Mouse (Mus musculus): Measurements from ENCODE around the gene Far1. TPM values are rescaled to one million over a fixed set of nuclear protein-coding genes. Genes with fewer than 3 reads are reported as not detected.

The Far1 gene
- polyA plus RNA-seq, 1 experiment from 2014 or later = 44.1 TPM

DNA sequence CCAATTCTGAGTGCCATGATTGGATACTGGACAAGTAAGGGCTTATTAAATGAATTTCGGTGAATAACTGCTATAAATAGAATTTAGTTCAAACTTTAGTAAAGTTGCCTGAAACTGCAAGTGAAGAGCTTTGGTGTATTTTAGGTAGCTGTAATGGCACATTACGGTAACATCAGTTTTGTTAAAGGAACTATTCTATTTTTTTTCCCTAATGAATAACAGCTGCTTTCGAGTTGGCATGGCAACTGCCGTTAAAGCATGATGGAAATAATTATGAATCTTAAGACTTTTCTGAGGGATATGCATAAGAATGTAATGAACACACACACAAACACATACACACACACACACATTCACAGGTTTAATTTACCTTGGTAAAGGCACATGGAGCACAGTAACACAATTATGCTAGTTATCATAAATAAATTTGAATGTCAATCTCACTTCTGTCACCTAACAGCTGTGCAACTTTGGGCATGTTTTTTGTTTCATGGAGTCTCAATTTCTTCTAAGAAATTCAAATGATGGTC is 8.1 kb upstream of the Far1 start:
- WGBS = 83% methylated on average over 4 of the region's 4 CpGs
- Histone ChIP-seq H3K4me3 (ENCODE audit: low read length) (no peak overlapping the region), H3K9ac (ENCODE audit: low read depth, low read length) (no peak overlapping the region), H3K36me3 (ENCODE audit: control insufficient read depth, insufficient read depth, low read length) (no peaks in the 10 kb centered on the region), H3K4me2 (ENCODE audit: low read depth, low read length) (no peak overlapping the region), H3K27ac (ENCODE audit: low read length) (no peak overlapping the region), H3K9me3 (ENCODE audit: control insufficient read depth, low read length) (no peaks in the 10 kb centered on the region), H3K4me1 (ENCODE audit: control insufficient read depth, insufficient read depth, low read length) (no peaks in the 10 kb centered on the region; the same call in 1 of the 2 replicates), H3K27me3 (replicated peaks; ENCODE audit: control insufficient read depth, insufficient read depth, low read length) (no peaks in the 10 kb centered on the region)
- no peak for ATAC-seq

DNA sequence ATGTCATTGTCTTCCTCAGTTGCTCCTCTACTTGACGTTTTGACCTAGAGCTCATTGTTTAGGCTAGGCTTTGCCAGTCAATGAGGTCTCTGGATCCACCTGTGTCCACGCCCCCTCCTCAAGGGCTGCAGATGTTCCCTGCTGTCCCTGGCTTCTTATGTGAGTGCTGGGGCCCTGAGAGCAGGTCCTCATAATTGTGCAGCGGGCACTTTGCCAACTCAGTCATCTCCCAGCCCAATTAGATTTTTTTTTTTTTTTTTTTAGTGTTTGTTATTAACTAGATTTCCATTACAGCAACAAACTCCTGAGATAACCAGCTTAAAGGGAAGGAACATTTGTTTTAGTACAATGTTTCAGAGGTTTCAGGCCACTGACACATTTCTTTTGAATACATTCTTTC is 5.8 kb upstream of the Far1 start:
- 43% methylated on average over 3 of the region's 3 CpGs for WGBS
- no peak overlapping the region for H3K4me2 ChIP-seq (ENCODE audit: low read depth, low read length)
- no peak overlapping the region for H3K27ac ChIP-seq (ENCODE audit: low read length)
- no peaks in the 10 kb centered on the region for H3K9me3 ChIP-seq (ENCODE audit: control insufficient read depth, low read length)
- H3K36me3 ChIP-seq (ENCODE audit: control insufficient read depth, insufficient read depth, low read length) = no peaks in the 10 kb centered on the region
- no peaks in the 10 kb centered on the region for H3K27me3 ChIP-seq (replicated peaks; ENCODE audit: control insufficient read depth, insufficient read depth, low read length)
- H3K9ac ChIP-seq (ENCODE audit: low read depth, low read length) = no peak overlapping the region
- H3K4me3 ChIP-seq (ENCODE audit: low read length) = no peak overlapping the region
- peaks cover 4% of the 10 kb centered on the region for H3K4me1 ChIP-seq (ENCODE audit: control insufficient read depth, insufficient read depth, low read length)
- ATAC-seq = no peak

GRCm38 (mm10) chr7:113511396-113511795 is 2.2 kb upstream of the Far1 start:
- 80% methylated on average over 3 of the region's 3 CpGs for WGBS
- Histone ChIP-seq H3K4me2 (ENCODE audit: low read depth, low read length) (no peak overlapping the region), H3K4me3 (ENCODE audit: low read length) (no peak overlapping the region), H3K9me3 (ENCODE audit: control insufficient read depth, low read length) (no peaks in the 10 kb centered on the region), H3K27ac (ENCODE audit: low read length) (no peak overlapping the region), H3K27me3 (replicated peaks; ENCODE audit: control insufficient read depth, insufficient read depth, low read length) (no peaks in the 10 kb centered on the region), H3K4me1 (ENCODE audit: control insufficient read depth, insufficient read depth, low read length) (peaks cover 13% of the 10 kb centered on the region), H3K9ac (ENCODE audit: low read depth, low read length) (no peak overlapping the region), H3K36me3 (ENCODE audit: control insufficient read depth, insufficient read depth, low read length) (no peaks in the 10 kb centered on the region)
- no peak for ATAC-seq

GRCm38 (mm10) chr7:113512527-113513285 is 928 bp upstream of the Far1 start:
- Histone ChIP-seq H3K4me2 (ENCODE audit: low read depth, low read length) (peak overlapping the region; percentile 96), H3K27me3 (replicated peaks; ENCODE audit: control insufficient read depth, insufficient read depth, low read length) (no peaks in the 10 kb centered on the region), H3K27ac (ENCODE audit: low read length) (peak overlapping the region; percentile 70), H3K9ac (ENCODE audit: low read depth, low read length) (peak overlapping the region; percentile 82), H3K4me3 (ENCODE audit: low read length) (peak overlapping the region; percentile 98), H3K9me3 (ENCODE audit: control insufficient read depth, low read length) (no peaks in the 10 kb centered on the region), H3K36me3 (ENCODE audit: control insufficient read depth, insufficient read depth, low read length) (no peaks in the 10 kb centered on the region), H3K4me1 (ENCODE audit: control insufficient read depth, insufficient read depth, low read length) (peaks cover 13% of the 10 kb centered on the region)
- ATAC-seq = no peak; the same call in 1 of the 2 replicates
- WGBS = 15% methylated on average over 20 of the region's 20 CpGs

DNA sequence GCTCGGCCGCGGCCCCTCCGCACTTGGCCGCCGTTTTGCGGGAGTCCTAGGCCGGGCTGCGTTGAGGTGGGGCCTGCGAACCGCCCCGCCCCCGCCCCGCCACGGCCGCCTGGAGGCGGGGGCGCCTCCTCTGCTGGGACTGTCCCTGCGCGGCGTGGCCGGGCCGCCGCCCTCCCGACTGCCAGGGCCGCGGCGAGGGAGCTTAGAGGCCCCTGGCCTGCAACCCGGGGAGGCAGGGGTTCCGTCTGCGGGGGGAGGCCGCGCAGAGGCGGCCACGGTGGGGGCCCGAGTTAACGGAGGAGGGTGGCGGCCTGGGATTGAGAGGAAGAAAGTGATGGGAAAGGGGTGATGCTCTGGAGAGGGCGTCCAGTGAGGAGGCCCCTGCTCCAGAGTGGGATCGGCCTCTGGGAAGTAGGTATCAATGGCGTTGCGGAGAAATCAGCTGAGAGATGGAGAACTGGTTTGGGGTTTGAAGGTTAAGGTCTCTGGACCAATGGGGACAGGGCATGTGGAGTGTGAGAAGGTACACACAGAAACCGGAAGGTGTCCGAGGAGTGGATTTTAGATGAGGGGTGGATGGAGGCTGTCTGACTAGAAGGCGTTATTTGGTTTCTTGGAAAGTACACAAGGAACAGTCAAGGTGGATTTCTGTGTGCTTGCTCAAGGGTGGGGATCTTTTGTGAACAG is 472 bp downstream of the Far1 start:
- Histone ChIP-seq H3K4me1 (ENCODE audit: control insufficient read depth, insufficient read depth, low read length) (peaks cover 13% of the 10 kb centered on the region), H3K27me3 (replicated peaks; ENCODE audit: control insufficient read depth, insufficient read depth, low read length) (no peaks in the 10 kb centered on the region), H3K36me3 (ENCODE audit: control insufficient read depth, insufficient read depth, low read length) (no peaks in the 10 kb centered on the region), H3K4me2 (ENCODE audit: low read depth, low read length) (peak overlapping the region; percentile 76), H3K9me3 (ENCODE audit: control insufficient read depth, low read length) (no peaks in the 10 kb centered on the region), H3K4me3 (ENCODE audit: low read length) (peak overlapping the region; percentile 98), H3K27ac (ENCODE audit: low read length) (peak overlapping the region; percentile 91), H3K9ac (ENCODE audit: low read depth, low read length) (peak overlapping the region; percentile 94)
- ATAC-seq = peak; percentile 89
- 1% methylated on average over 44 of the region's 45 CpGs for WGBS

GRCm38 (mm10) chr7:113515831-113516230 is 2.2 kb downstream of the Far1 start:
- no peak for ATAC-seq
- WGBS = 83% methylated on average over 4 of the region's 4 CpGs
- no peaks in the 10 kb centered on the region for H3K9me3 ChIP-seq (ENCODE audit: control insufficient read depth, low read length)
- H3K9ac ChIP-seq (ENCODE audit: low read depth, low read length) = no peak overlapping the region
- H3K4me1 ChIP-seq (ENCODE audit: control insufficient read depth, insufficient read depth, low read length) = peaks cover 13% of the 10 kb centered on the region
- no peak overlapping the region for H3K4me3 ChIP-seq (ENCODE audit: low read length)
- no peak overlapping the region for H3K27ac ChIP-seq (ENCODE audit: low read length)
- H3K36me3 ChIP-seq (ENCODE audit: control insufficient read depth, insufficient read depth, low read length) = no peaks in the 10 kb centered on the region
- no peak overlapping the region for H3K4me2 ChIP-seq (ENCODE audit: low read depth, low read length)
- H3K27me3 ChIP-seq (replicated peaks; ENCODE audit: control insufficient read depth, insufficient read depth, low read length) = no peaks in the 10 kb centered on the region

- ATAC-seq = no peak
- Histone ChIP-seq H3K9me3 (ENCODE audit: control insufficient read depth, low read length) (no peaks in the 10 kb centered on the region), H3K27ac (ENCODE audit: low read length) (no peak overlapping the region), H3K36me3 (ENCODE audit: control insufficient read depth, insufficient read depth, low read length) (no peaks in the 10 kb centered on the region), H3K4me1 (ENCODE audit: control insufficient read depth, insufficient read depth, low read length) (peaks cover 8% of the 10 kb centered on the region), H3K9ac (ENCODE audit: low read depth, low read length) (no peak overlapping the region), H3K4me3 (ENCODE audit: low read length) (no peak overlapping the region), H3K27me3 (replicated peaks; ENCODE audit: control insufficient read depth, insufficient read depth, low read length) (no peaks in the 10 kb centered on the region), H3K4me2 (ENCODE audit: low read depth, low read length) (no peak overlapping the region)
- WGBS = 67% methylated on average over 3 of the region's 3 CpGs
Measured at GRCm38 (mm10) chr7:113518419-113518818, 4.8 kb downstream of the Far1 start.

- ATAC-seq = no peak
- no peaks in the 10 kb centered on the region for H3K9me3 ChIP-seq (ENCODE audit: control insufficient read depth, low read length)
- H3K4me1 ChIP-seq (ENCODE audit: control insufficient read depth, insufficient read depth, low read length) = peaks cover 8% of the 10 kb centered on the region
- no peaks in the 10 kb centered on the region for H3K36me3 ChIP-seq (ENCODE audit: control insufficient read depth, insufficient read depth, low read length)
- no peak overlapping the region for H3K4me3 ChIP-seq (ENCODE audit: low read length)
- H3K4me2 ChIP-seq (ENCODE audit: low read depth, low read length) = no peak overlapping the region
- WGBS = 89% methylated on average over 2 of the region's 2 CpGs
- no peak overlapping the region for H3K9ac ChIP-seq (ENCODE audit: low read depth, low read length)
- no peak overlapping the region for H3K27ac ChIP-seq (ENCODE audit: low read length)
- H3K27me3 ChIP-seq (replicated peaks; ENCODE audit: control insufficient read depth, insufficient read depth, low read length) = no peaks in the 10 kb centered on the region
Measured at GRCm38 (mm10) chr7:113518961-113519360, 5.3 kb downstream of the Far1 start.

DNA sequence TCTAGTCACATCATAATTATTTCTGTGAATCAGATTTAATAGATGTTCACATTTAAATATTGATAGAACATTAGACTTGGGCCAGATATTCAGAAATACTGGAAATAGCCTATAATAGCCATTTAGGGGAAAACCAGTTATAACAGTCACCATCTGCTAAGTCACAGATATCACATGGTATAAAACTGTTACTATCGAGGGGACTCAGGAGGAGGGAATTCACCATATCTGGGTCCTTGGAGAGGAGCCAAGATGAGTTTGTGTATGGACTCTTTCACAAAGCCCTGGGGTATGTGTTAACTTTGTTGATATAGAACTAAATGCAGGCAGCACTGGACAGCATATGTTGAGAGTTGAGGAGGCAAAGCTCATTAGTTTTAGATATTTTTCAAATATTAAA is 29.5 kb downstream of the Far1 start:
- Histone ChIP-seq H3K27ac (ENCODE audit: low read length) (no peak overlapping the region), H3K4me1 (ENCODE audit: control insufficient read depth, insufficient read depth, low read length) (no peaks in the 10 kb centered on the region), H3K9me3 (ENCODE audit: control insufficient read depth, low read length) (no peaks in the 10 kb centered on the region), H3K9ac (ENCODE audit: low read depth, low read length) (no peak overlapping the region), H3K36me3 (ENCODE audit: control insufficient read depth, insufficient read depth, low read length) (no peaks in the 10 kb centered on the region), H3K4me3 (ENCODE audit: low read length) (no peak overlapping the region), H3K27me3 (replicated peaks; ENCODE audit: control insufficient read depth, insufficient read depth, low read length) (no peaks in the 10 kb centered on the region), H3K4me2 (ENCODE audit: low read depth, low read length) (no peak overlapping the region)
- WGBS = 27% methylated on average over 1 of the region's 1 CpGs
- no peak for ATAC-seq

All from intestine, embryonic 16.5 days (tissue).